Mouse (Mus musculus) adrenal gland, postnatal 14 days (tissue): ENCODE results near the gene Gm20388. TPM values are rescaled to one million over a fixed set of nuclear protein-coding genes. Genes with fewer than 3 reads are reported as not detected.

Source experiments
- DNase-seq: peaks from one replicate; pipeline ENCODE4 v3.0.0; 2021; ENCODE audit warnings: mixed read lengths
- total RNA-seq: library from RNA; stranded (reverse); gene quantifications from 2 replicates; pipeline ENCODE4 v1.2.3, GENCODE M21; 2021

Gm20388 gene
- total RNA-seq, 1 experiment from 2014 or later, result 17.6 TPM

DNA sequence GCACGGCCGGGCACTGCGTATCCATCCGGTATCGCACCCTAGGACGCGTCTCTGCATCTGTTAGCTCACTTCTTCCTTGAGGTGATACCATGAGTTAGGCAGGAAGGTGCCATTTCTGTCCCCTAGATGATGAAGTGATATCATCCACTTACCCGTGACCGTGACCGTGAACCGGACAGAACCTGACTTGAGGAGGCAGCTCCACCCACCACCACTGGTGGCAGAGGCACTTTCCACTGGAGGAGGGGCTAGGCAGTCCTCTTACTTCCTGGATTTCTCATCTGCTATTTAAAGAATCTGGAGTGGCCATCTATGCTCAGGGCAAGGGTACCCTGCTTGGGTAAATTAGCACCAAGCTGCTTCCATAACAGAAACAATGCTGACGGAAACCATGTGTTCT lies 3432.8 kb downstream of the Gm20388 start:
- no peak for DNase-seq

DNA sequence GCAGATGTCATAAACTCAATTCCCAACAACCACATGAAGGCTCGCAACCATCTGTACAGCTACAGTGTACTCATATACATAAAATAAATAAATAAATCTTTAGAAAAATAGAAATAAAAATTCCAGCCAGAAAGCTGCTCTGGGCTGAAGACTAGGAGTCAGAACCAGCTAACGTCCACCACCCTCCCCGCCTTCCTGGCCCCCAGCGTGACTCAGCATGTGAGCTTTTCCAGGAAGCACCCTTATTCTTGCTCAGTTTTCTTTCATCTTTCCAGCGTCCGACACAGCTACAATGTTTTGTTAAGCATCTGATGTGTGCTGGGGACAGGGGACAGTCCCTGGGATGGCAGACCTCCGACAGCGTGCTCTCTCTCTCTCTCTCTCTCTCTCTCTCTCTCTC lies 3434.5 kb downstream of the Gm20388 start:
- DNase-seq, result peak; percentile 31

DNA sequence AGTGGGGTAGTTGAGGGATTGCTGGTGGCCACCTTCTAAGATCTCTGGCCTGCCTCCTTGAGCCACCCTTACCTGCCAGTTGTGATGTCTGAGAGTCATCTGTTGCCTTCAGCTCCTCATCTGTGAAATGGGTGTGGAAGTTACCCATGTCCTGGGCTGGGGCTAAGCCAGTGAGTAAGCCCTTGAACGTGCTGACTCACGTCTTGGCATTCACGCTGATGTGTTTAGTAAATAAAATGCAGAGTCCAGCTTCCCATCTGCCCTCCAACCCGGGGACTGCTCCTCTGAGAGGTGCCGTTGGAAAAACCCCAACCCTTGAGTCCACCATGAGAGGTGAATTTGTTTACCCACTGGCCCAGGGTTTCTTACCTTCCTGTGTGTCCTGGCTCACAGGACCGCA lies 3435.2 kb downstream of the Gm20388 start:
- DNase-seq, result peak; percentile 37

DNA sequence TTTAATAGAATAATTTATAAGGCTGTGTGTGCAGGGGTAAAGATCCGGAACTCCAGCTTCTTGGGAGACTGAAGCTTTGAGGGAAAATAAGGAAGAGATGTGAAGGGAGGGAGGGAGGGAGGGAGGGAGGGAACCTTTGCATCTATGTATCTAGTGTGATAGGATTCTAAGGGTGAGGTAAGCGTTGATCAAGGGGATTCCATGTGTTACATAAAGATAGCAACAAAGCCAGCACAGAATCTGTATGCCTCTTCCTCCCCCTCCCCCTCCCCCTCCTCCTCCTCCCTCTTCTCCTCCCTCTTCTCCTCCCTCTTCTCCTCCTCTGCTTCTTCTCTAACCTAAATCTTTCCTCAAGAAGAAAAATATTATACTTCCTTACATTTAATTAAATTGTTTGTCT lies 3436.7 kb downstream of the Gm20388 start:
- no peak for DNase-seq

DNA sequence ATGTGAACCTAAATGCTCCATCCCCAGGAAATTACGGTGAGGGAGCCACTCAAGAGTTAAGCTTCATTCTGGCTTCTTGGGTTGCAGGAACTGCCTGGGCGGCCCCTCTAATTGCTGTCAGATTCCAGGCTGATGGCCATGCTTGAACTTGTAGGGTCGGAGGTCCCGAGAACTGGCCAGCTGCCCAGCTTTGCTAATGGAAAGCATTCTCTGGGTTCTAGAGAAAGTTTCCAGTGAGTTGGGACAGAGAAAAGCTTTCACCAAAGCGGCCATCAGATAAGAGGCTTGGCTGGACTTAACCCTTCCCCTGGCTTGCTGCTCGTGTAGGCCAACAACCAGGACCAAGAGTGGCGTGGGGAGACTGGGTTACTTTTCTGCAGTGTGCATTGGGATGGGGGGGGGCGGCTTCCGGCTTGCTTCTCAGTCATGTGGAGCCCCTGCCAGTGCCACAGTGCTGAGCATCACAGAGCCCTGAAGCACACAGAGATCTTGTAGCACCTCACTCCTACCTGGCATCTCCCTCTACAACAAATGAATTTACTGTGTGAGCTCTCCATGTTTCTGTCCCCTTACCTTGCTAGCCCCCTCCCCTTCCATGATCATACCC lies 3437.7 kb downstream of the Gm20388 start:
- peak; percentile 60 for DNase-seq

DNA sequence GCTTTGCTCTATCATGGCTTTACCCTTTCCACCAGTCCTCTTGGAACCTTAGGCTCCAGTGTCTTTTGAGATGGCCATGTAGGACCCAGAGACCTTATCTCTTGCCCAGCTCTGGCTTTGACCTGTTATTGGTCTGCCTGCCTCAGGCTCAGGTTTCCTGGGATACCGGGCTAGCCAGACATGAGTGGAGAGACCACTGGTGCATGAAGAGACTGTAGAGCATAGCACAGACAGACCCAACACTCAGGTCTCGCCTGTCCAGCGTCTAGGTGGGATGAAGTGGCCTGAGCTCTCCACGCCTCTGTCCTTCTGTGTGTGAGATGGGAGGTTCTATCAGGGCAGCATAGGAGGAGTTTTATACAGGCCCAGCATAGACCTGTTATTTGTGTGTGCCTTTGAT lies 3438.4 kb downstream of the Gm20388 start:
- DNase-seq, result no peak

DNA sequence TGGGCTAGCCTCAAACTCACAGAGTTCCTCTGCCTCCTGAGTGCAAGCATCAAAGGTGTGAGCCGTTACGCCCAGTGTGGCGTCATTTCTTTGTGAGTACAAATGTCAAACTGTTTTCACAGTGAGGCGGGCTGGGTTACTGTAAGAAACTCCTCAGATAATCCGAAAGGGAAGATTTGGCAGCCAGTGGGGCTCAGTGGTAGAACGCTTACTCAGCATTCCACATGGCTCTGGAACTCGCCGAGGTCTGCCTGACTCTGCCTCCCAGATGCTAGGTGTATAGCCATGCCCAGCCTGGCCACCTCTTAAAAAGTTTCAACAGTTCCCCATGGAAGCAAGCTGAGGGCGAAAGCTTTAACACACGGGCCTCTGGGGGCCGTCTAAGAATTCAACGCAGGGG lies 3441.5 kb downstream of the Gm20388 start:
- no peak for DNase-seq

DNA sequence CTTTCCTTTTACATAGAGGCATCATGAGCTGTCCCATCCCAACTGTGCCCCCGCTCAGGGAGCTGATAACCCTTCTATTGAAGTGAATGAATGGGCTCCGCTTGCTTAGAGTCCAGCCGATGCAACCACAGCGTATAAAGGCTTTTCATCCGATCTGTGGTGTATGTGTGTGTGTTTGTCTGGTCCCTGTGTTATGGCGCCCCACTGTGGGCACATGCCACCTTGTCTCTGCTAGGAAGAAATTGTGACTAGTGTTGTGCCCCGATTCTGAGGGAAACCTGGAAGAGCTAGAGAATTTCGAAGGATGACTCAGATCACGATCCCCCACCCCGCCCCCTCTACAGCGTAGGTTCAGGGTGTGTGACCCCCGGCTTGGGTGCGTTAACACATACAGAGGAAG lies 3442.1 kb downstream of the Gm20388 start:
- peak; percentile 81 for DNase-seq

DNA sequence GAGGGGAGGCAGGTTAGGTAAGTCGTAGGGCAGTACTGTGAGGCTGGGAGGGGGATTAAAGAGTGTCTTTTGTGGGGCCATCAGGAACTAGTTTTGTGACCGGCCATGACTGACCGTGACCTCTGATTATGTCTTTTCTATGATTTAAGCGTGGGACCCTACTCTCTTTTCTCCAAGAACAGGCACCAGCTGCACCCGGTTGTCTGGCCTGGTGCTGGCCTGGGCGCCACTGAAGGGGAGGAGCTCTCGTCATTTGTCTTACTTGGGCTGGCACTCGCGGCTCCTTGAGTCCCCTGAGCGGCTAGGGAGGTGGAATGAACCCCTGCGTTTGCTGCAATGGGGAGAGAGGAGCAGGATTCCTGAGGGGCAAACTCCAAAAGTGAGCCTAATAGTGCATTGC lies 3442.6 kb downstream of the Gm20388 start:
- DNase-seq, result no peak

DNA sequence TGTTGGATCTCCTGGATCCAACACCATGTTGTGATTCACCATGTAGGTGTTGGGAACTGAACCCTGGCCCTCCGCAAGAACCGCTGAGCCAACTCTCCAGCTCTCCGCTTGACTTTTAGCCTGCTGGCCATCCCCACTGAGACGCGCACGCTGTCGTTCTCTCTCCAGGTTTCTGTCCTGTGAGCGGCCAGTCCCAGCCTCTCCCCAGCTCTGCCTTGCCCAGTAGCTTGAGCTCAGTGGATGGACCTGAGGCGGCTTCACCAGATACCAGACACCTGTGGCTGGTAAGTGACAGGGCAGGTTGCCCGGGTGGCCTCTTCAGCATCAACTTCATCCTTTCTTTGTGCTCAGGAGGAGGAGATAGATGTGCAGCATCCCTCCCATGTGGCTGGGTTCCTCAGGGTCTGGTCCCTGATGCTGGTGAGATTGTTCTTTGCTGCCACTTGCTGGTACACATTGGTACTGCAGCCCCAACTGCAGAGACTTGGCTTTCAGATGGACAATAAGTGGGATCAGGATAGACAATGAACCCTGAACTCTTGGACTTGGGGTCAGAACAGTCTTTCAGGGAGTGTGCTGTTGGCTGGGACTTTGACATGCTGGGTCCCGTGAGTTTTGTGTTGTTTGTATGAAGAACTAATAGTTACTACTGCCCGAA lies 3450.6 kb downstream of the Gm20388 start:
- DNase-seq, result peak; percentile 81

DNA sequence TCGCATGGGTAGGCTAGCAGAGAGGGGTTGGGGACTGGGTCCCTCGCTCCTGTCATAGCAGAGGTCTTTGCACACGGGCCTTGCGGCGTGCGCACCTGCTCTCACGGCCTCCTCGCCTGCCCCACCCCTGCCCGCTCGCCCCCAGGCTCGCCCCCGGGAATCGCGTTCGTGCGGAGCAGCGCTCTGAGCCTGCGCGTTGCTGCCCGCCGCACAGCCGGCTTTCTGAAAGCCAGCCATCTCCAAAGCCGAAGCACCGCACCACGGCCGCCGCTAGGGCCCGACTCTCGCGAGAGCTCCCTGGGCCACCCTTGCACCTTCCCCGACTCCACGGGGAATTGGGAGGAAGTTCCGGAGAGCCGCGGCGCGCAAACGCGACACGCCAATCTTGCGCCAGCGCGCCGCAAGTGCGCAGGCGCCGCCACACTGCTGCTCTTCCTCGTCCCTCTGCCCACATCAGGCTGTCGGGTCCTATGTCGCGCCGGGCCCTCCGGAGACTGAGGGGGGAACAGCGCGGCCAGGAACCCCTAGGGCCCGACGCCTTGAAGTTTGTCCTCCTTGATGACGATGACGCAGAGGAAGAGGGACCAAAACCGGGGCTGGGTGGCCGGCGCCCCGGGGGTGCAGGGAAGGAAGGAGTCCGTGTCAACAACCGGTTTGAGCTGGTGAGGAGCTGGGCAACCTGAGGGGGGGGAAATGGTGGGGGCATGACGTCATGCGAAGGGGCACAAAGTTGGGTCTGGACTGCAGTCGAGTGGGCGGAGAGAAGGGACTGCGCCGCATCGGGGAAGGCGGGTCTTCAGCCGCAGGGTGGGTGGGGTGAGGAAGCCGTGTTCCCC lies 3463.0 kb downstream of the Gm20388 start, which contains the start of gene Tcf25:
Gene Tcf25, plus strand, starts transcription at position 351 of the 836 bp plus-strand sequence.
- DNase-seq, result peak; percentile 98

DNA sequence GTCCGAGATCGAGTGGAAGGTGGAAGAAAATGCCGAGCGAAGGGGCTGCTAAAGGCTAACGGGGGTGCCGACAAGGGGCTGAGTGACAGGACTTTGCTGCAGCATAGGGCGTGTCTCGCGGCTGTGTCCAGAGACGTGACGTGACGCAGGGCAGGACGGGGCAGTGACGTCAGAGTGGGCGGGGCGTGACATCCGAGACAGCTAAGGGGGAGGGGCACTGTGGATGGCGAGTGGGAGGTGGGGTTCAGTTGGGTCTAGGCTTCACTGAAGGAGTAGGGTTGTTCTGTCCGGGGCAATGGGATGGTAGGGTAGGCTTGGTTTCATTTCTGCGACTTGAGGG lies 3463.6 kb downstream of the Gm20388 start:
- DNase-seq, result peak; percentile 98

DNA sequence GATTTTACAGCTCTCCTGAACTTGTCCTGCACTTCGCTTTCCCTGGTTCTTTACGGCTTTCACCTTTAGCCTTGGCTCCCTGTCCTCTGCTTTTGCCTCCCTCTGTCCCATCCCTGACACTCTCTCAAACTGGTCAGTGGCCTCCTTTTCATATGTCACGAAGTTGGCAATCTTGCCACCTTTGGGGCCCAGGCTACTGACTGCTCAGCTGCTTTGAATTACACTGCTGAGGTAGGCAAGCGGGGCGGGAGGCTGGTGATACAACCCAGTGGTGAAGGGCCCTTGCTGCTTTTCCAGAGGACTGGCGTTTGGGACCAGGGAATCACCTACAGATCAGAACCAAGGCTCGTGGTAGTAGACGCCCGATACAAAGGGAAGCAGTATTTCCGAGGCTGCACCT lies 3465.1 kb downstream of the Gm20388 start:
- no peak for DNase-seq

DNA sequence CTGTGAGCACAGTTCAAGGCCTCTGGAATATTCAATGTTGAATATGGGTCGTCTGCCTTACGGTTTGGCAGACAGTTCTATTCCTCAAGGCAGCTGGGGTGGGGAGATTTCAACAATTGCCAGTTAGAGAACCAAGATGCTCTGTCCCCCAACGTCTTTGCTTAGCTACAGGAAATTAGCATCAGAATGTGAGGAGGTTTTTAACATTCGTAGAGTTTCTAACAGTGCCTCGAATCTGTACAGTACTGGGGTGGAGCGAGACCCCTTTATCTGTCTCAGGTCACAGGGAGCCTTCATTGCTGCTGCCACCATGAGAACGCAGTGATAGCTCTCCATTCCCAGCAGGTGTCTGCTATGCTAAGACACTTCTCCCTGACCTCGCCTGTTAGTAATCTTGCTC lies 3465.5 kb downstream of the Gm20388 start:
- no peak for DNase-seq

DNA sequence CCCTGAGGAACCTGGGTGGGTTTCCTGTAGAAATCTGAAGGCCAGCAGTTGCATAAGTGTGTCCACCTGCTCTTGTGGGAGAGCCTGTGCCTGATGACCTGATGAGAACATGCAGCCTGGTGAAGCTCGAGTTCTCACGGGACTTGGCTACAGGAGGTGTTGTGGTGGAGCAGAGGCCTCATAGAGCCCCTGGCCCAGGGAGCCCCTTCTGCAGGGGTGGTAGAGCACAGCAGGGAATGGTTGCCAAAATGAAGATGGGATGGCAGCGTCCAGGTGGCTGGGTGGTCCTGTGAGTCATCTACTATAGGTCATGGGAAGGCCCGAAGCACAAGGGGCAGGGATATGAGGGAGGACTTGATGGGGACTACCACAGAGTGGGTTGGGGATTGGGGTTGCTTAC lies 3471.1 kb downstream of the Gm20388 start:
- no peak for DNase-seq

DNA sequence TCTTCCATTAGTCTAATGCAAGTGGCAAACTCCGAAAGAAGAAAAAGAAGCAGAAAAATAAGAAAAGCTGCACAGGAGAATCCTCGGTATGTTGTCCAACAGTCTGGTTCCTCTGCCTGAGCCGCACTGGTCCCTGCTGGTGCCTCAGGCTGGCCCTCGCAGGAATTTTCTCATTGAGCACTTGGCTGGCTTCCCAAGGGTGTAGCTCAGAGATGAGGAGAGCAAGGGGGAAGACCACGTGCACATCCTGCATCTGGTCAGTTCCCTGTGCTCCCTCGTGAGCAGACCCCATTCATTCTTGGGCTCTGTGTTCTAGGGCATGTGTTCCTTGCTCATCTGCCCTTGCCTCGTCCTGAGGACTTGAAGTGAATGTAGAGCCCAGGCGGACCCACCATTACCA lies 3471.9 kb downstream of the Gm20388 start:
- DNase-seq, result no peak

DNA sequence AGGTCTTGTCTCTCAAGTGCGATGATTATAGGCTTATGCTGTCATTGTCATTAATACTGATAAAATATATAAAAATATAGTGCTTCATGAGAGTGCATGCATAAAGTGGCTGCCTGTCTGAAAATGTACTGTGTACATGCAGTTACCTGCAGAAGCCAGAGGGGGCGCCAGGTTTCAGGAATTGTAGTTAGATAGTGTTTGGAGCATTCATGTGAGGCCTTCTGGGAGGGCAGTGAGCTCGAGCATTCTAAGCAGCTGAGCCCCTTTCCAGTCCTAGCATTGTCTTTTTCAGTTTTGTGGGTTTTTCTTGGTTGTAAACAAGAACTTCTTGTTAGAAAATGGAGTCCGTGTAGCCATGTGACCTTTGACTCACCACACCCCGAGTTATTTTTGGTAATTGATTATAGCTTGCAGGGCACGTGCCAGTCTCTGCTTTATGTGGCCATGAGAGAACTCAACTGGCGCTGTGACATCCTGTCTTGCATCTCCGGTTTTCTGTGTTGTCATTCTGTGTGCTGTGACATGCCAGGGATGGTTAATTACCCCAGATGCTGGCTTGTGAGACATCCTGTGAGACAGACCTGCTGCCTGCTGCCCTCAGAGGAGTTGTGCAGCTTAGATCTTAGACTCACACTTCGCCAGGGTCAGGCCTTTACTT lies 3474.4 kb downstream of the Gm20388 start:
- peak; percentile 71 for DNase-seq

DNA sequence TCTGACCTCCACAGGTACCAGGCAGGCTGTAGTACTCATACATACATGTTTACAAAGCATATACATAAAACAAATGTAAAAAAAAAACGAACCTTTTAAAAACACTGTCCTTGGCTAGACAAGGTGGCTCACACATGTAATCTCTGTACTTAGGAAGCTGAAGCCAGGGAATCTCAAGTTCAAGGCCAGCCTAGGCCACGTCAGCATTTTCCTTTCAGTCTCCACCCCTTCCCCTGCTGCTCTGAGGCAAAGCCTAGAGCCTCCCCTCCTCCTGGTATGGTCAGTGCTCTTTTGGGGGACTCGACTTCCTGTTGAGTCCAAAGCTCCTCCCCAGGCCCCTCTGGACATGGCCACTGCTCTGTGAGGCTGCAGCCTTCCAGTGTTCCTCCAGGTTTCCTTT lies 3476.4 kb downstream of the Gm20388 start:
- peak; percentile 62 for DNase-seq

DNA sequence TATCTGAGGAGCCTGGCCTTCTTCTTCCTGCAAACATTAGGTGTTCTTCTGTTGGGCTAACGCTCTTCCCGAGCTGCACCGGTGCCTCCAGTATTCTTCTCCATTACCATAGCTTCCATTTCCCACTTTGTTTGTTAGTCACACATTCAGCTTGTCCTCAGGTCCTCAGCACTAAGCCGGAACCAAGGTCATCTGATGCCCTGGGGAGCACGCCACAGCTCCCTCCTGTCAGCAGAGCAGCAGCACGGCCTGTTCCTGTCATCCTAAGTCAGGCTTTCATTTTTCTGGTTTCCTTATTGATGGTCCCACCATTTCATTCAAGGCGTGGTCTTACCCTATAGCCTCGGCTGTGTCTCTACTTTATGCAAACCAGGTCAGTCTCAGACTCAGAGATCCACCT lies 3477.2 kb downstream of the Gm20388 start:
- no peak for DNase-seq

DNA sequence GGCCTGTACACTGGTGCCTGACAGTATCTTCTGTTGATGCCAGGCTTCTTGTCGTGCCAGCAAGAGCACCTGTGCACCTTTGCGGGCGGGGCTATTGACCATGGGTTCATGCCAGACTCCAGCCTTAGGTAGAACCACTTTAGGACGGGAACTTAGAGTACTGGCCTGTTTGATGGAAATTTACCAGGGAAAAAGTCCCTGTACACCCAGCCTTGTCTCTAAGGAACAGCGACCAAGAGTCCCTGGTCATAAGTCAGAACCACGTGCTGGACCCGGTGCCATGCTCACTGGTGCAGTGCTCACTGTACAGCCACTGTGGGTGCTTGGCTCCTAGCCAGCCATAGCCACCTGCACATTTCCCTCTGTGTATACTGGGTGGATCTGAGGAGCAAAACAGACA lies 3478.4 kb downstream of the Gm20388 start:
- DNase-seq, result no peak

DNA sequence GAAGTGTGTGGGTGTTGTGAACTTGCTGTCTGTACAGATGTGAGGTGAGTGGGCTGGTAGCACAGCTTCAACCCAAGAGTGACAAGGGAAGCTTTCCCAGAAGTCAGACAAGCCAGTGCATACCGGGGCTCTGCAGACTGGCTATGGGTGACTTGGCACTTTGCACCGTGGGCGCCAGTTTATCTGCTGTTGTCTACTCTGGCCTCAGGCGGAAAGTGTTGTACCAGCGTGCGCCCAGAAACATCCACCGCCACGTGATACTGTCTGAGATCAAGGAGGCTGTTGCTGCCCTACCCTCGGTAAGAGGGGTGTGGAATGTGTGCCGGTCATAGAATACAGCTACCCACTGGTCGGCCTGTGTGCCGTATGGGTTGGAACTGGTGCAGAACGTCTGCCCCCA lies 3487.7 kb downstream of the Gm20388 start:
- DNase-seq, result no peak

DNA sequence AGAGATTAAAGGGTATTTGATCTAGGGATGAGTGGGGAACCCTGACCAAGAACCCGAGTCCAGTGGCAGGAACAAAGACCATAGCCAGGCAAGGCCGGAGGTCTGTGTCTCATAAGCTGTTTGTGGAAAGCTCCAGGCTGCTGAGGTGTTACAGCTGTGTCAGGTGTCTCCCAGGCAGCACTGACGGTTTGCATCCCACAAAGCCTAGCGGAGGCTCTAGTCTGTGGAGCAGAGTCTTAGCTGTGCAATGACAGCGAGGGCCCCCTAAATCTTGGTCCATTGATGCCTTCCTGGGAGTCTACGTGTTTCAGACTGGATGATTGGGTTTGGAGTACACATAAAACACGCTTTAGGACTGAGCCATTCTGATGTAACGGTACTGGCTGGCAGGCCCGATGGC lies 3491.3 kb downstream of the Gm20388 start:
- no peak for DNase-seq

DNA sequence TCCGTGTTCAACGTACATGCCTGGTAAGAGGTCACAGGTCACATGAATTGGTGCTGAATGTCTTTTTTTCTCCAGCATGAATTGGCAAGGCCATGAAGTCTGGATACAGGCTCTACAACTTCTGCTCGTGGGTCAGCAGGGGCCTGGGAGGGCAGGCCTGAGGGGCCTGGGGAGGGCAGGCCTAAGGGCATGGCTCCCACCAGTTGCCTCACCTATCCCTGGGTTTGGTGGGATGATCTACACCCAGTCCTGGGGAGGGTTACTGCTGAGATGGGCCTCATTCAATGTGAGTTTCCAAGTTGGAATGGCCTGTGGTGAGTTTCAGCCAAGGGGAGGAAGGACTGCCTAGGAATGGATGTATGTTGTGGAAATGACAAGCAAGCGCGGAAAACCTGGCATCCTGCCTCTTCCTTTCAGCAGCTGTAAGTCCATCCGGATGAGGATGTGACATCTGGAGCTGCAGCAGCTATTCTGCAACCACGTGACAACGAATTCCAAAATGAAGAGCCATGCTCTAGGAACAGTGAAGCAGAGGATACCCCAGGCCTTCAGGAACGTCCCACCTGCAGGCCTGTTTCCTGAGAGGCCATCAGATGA lies 3492.2 kb downstream of the Gm20388 start:
- DNase-seq, result no peak
